In genomic region chr1:192806168-192807157, GRCm38 (mm10) we compare ENCODE assay signal across 9 mouse cellular contexts. TPM values are rescaled to one million over a fixed set of nuclear protein-coding genes. Genes with fewer than 3 reads are reported as not detected.
A peak's percentile ranks its signal among the peaks of the same experiment; 100 is the strongest.
DNase-seq lines count a peak whose midpoint lies in the region; ATAC-seq lines count a peak whose summit lies in the region.
"Had no signal": no experiment of that assay in that cellular context is flagged by ENCODE, and none has a peak within 500 bp of the region (broad histone marks: within the 10 kb centered on the region; RNA-seq: fewer than 3 reads in every experiment).

No protein-coding gene starts in this region.

- no peak overlapping the region for H3K4me3 ChIP-seq in kidney, embryonic 16.5 days (ENCODE audit: low read length)

- H3K36me3 ChIP-seq in kidney, embryonic 16.5 days (ENCODE audit: insufficient read depth, low read length) = no peaks in the 10 kb centered on the region

- H3K4me1 ChIP-seq in kidney, embryonic 16.5 days (ENCODE audit: insufficient read depth, low read length) = peaks cover 14% of the 10 kb centered on the region

- 44% methylated on average over 10 of the region's 10 CpGs for WGBS in kidney, embryonic 16.5 days

- DNase-seq in kidney, adult 8-10 months = no peak
- DNase-seq in R1 (ENCODE audit: low read depth, low spot score) = peak; percentile 43
- peak; percentile 47 for DNase-seq in gastrocnemius, postnatal 14 days
- peak; percentile 53 to 61 for DNase-seq in kidney, postnatal 4 days
- DNase-seq in left cerebral cortex, postnatal 4 days = no peak
- no peak for DNase-seq in cerebellum, postnatal 4 days (ENCODE audit: low spot score in 2 of 2)
- no peak for DNase-seq in thymus, postnatal 36 days

- no peak overlapping the region for H3K4me2 ChIP-seq in kidney, embryonic 16.5 days (replicated peaks; ENCODE audit: low read depth, low read length)

- peak overlapping the region; percentile 75 for H3K27ac ChIP-seq in kidney, embryonic 16.5 days (ENCODE audit: low read length)

- H3K9me3 ChIP-seq in kidney, embryonic 16.5 days (ENCODE audit: low read length) = no peaks in the 10 kb centered on the region

- ATAC-seq in kidney, embryonic 16.5 days (ENCODE audit: low FRiP score, low TSS enrichment) = peak; percentile 87

- H3K9ac ChIP-seq in kidney, embryonic 16.5 days (replicated peaks; ENCODE audit: low read length) = no peak overlapping the region

- intact Hi-C loops in gastrocnemius, postnatal 14 days (cut with DNase I; ENCODE audit: low total_unique reads) = no loop called here
- intact Hi-C loops in left cerebral cortex, postnatal 4 days (cut with DNase I) = no loop called here

- H3K27me3 ChIP-seq in kidney, embryonic 16.5 days (ENCODE audit: insufficient read depth, low read length) = no peaks in the 10 kb centered on the region

RNA-seq across cellular contexts. Expression of gene Hhat, which starts 35.4 kb away (rescaled TPM):
- 17.5 and 17.8 TPM in 2 replicates for polyA plus RNA-seq in kidney, embryonic 16.5 days (2015; fragmentation: Nextera tagmentation; extraction: Ambion mirVana)
- total RNA-seq in gastrocnemius, postnatal 14 days (2021) = 1 to 10 TPM; 1.4 to 2.0 TPM
- total RNA-seq in left cerebral cortex, postnatal 4 days (2021) = 1 to 10 TPM; 3.1 to 3.5 TPM

RNA-seq across cellular contexts. Expression of gene Sertad4, which starts 49.1 kb away (rescaled TPM):
- 10.0 and 20.0 TPM in 2 replicates for polyA plus RNA-seq in kidney, embryonic 16.5 days (2015; fragmentation: Nextera tagmentation; extraction: Ambion mirVana)
- total RNA-seq in gastrocnemius, postnatal 14 days (2021) = 1 to 10 TPM; 4.0 to 7.7 TPM
- 10 to 100 TPM; 36.7 to 39.6 TPM for total RNA-seq in left cerebral cortex, postnatal 4 days (2021)
- total RNA-seq: common myeloid progenitor, adult 5-6 weeks had no signal

Comparison
In these comparisons a context has a peak if more than half of its experiments do, and no peak if none do; other contexts are left out.
1. DNase-seq: peak in R1 (single experiment), gastrocnemius, postnatal 14 days (single experiment) and kidney, postnatal 4 days (2 of 2); none in kidney, adult 8-10 months (0 of 2), left cerebral cortex, postnatal 4 days (single experiment), cerebellum, postnatal 4 days (0 of 2) and thymus, postnatal 36 days (0 of 2).
2. RNA of gene Sertad4, which starts 49.1 kb away (total RNA-seq): 36.7 to 39.6 TPM in left cerebral cortex, postnatal 4 days; 4.0 to 7.7 TPM in gastrocnemius, postnatal 14 days; every median in the first group is over 4 times any median in the second.